Comparison of ENCODE assay signal across 7 mouse cellular contexts in genomic region chrX:69359360-69359759, GRCm38 (mm10). TPM values are rescaled to one million over a fixed set of nuclear protein-coding genes. Genes with fewer than 3 reads are reported as not detected.
DNase-seq lines count a peak whose midpoint lies in the region; ATAC-seq lines count a peak whose summit lies in the region.

No protein-coding gene starts in this region.

- no peaks in the 10 kb centered on the region; the same call in 1 of the 2 replicates for H3K27me3 ChIP-seq in neural tube, embryonic 13.5 days

- 26% methylated on average over 5 of the region's 5 CpGs for WGBS in neural tube, embryonic 13.5 days

- ATAC-seq in neural tube, embryonic 13.5 days (ENCODE audit: low read depth): no peak

- peak overlapping the region; percentile 65 for H3K4me2 ChIP-seq in neural tube, embryonic 13.5 days

- no peak overlapping the region for H3K9ac ChIP-seq in neural tube, embryonic 13.5 days

- H3K36me3 ChIP-seq in neural tube, embryonic 13.5 days: no peaks in the 10 kb centered on the region

- no peak overlapping the region for H3K27ac ChIP-seq in neural tube, embryonic 13.5 days (replicated peaks)

- DNase-seq in urinary bladder, postnatal 25 days (ENCODE audit: low spot score): peak; percentile 5
- no peak for DNase-seq in urinary bladder, postnatal 4 days (ENCODE audit: low spot score in 2 of 2)
- peak; percentile 49 to 61 for DNase-seq in frontal cortex, postnatal 25 days (ENCODE audit: low spot score in 2 of 2)
- peak; percentile 28 to 29 for DNase-seq in layer of hippocampus, postnatal 25 days (ENCODE audit: extremely low spot score in 1 of 2, low spot score in 1 of 2)
- no peak for DNase-seq in adrenal gland, postnatal 36 days
- DNase-seq in kidney, adult 8-10 months: no peak

- peaks cover 10% of the 10 kb centered on the region; the same call in 1 of the 2 replicates for H3K4me1 ChIP-seq in neural tube, embryonic 13.5 days (replicated peaks)

- H3K9me3 ChIP-seq in neural tube, embryonic 13.5 days: no peaks in the 10 kb centered on the region

- peak overlapping the region; percentile 55 for H3K4me3 ChIP-seq in neural tube, embryonic 13.5 days

RNA-seq across cellular contexts. Expression of gene Aff2, which starts 0.7 kb away (rescaled TPM):
- 10 to 100 TPM; 16.6 to 19.1 TPM for total RNA-seq in layer of hippocampus, postnatal 25 days (2021)
- polyA plus RNA-seq in neural tube, embryonic 13.5 days (2015; fragmentation: Nextera tagmentation; extraction: Ambion mirVana): 9.2 and 10.2 TPM in 2 replicates
- 1 to 10 TPM; 2.0 to 3.8 TPM for total RNA-seq in adrenal gland, postnatal 36 days (2021)

Comparison
In these comparisons a context has a peak if more than half of its experiments do, and no peak if none do; other contexts are left out.
1. DNase-seq: peak in urinary bladder, postnatal 25 days (single experiment), frontal cortex, postnatal 25 days (2 of 2) and layer of hippocampus, postnatal 25 days (2 of 2); none in urinary bladder, postnatal 4 days (0 of 2), adrenal gland, postnatal 36 days (0 of 2) and kidney, adult 8-10 months (0 of 2).